Mouse (Mus musculus): Measurements from ENCODE around the gene Timd4. TPM values are rescaled to one million over a fixed set of nuclear protein-coding genes. Genes with fewer than 3 reads are reported as not detected.

The Timd4 gene
- total RNA-seq (2021), result not detected

- intact Hi-C loops (cut with DNase I), result no loop called here
- DNase-seq (ENCODE audit: extremely low spot score in 1 of 2, low spot score in 2 of 2), result no peak
Observed at GRCm38 (mm10) chr11:46810511-46810910, at the start of gene Timd4. Timd4 (plus strand) TSS chr11:46810800.

GRCm38 (mm10) chr11:46776879-46777278 is 33.7 kb upstream of the Timd4 start:
- DNase-seq (ENCODE audit: extremely low spot score in 1 of 2, low spot score in 2 of 2), result no peak
- intact Hi-C loops (cut with DNase I), result no loop called here

- intact Hi-C loops (cut with DNase I), result no loop called here
Observed at GRCm38 (mm10) chr11:46779811-46780210, 30.8 kb upstream of the Timd4 start.

GRCm38 (mm10) chr11:46804440-46804839 is 6.2 kb upstream of the Timd4 start:
- intact Hi-C loops (cut with DNase I), result no loop called here
- no peak for DNase-seq (ENCODE audit: extremely low spot score in 1 of 2, low spot score in 2 of 2)

More at GRCm38 (mm10) chr11:46779811-46780210, 30.8 kb upstream of the Timd4 start:
- no peak for DNase-seq (ENCODE audit: extremely low spot score in 1 of 2, low spot score in 2 of 2)

GRCm38 (mm10) chr11:46817692-46818091 is 7.1 kb downstream of the Timd4 start:
- DNase-seq (ENCODE audit: extremely low spot score in 1 of 2, low spot score in 2 of 2), result no peak
- intact Hi-C loops (cut with DNase I), result no loop called here

GRCm38 (mm10) chr11:46819930-46820329 is 9.3 kb downstream of the Timd4 start:
- intact Hi-C loops (cut with DNase I), result no loop called here
- DNase-seq (ENCODE audit: extremely low spot score in 1 of 2, low spot score in 2 of 2), result no peak

GRCm38 (mm10) chr11:46830348-46830747 is 19.7 kb downstream of the Timd4 start:
- intact Hi-C loops (cut with DNase I), result no loop called here
- DNase-seq (ENCODE audit: extremely low spot score in 1 of 2, low spot score in 2 of 2), result no peak

GRCm38 (mm10) chr11:46835080-46835479 is 24.5 kb downstream of the Timd4 start:
- intact Hi-C loops (cut with DNase I), result no loop called here
- no peak for DNase-seq (ENCODE audit: extremely low spot score in 1 of 2, low spot score in 2 of 2)

GRCm38 (mm10) chr11:46842015-46842726 is 31.6 kb downstream of the Timd4 start:
- DNase-seq (ENCODE audit: extremely low spot score in 1 of 2, low spot score in 2 of 2), result no peak
- intact Hi-C loops (cut with DNase I), result no loop called here

GRCm38 (mm10) chr11:46846661-46847060 is 36.1 kb downstream of the Timd4 start:
- DNase-seq (ENCODE audit: extremely low spot score in 1 of 2, low spot score in 2 of 2), result no peak
- intact Hi-C loops (cut with DNase I), result no loop called here

- DNase-seq (ENCODE audit: extremely low spot score in 1 of 2, low spot score in 2 of 2), result no peak
- intact Hi-C loops (cut with DNase I), result no loop called here
Observed at GRCm38 (mm10) chr11:46847827-46848220, 37.2 kb downstream of the Timd4 start.

GRCm38 (mm10) chr11:46848221-46848971 is 37.8 kb downstream of the Timd4 start:
- peak; percentile 27 to 36 for DNase-seq (ENCODE audit: extremely low spot score in 1 of 2, low spot score in 2 of 2)

GRCm38 (mm10) chr11:46864809-46865208 is 54.2 kb downstream of the Timd4 start:
- intact Hi-C loops (cut with DNase I), result loop anchor here (10.0 kb wide), 1 partner anchor 1910 kb away; no protein-coding TSS in a partner anchor

More at GRCm38 (mm10) chr11:46848221-46848971, 37.8 kb downstream of the Timd4 start:
- intact Hi-C loops (cut with DNase I), result no loop called here

GRCm38 (mm10) chr11:46868594-46868993 is 58.0 kb downstream of the Timd4 start:
- no peak for DNase-seq (ENCODE audit: extremely low spot score in 1 of 2, low spot score in 2 of 2)
- intact Hi-C loops (cut with DNase I), result loop anchor here (10.0 kb wide), 1 partner anchor 1906 kb away; no protein-coding TSS in a partner anchor

More at GRCm38 (mm10) chr11:46864809-46865208, 54.2 kb downstream of the Timd4 start:
- peak in 1 of 2 experiments; percentile 37 for DNase-seq (ENCODE audit: extremely low spot score in 1 of 2, low spot score in 2 of 2)

- intact Hi-C loops (cut with DNase I), result no loop called here
- no peak for DNase-seq (ENCODE audit: extremely low spot score in 1 of 2, low spot score in 2 of 2)
Observed at GRCm38 (mm10) chr11:46875774-46876173, 65.2 kb downstream of the Timd4 start.

- DNase-seq (ENCODE audit: extremely low spot score in 1 of 2, low spot score in 2 of 2), result no peak
- intact Hi-C loops (cut with DNase I), result no loop called here
Observed at GRCm38 (mm10) chr11:46882456-46882855, 71.9 kb downstream of the Timd4 start.

GRCm38 (mm10) chr11:46889093-46889492 is 78.5 kb downstream of the Timd4 start:
- intact Hi-C loops (cut with DNase I), result no loop called here
- DNase-seq (ENCODE audit: extremely low spot score in 1 of 2, low spot score in 2 of 2), result no peak
